14 mouse cellular contexts compared by ENCODE assay signal in genomic region chr6:53624455-53625276, GRCm38 (mm10).
DNase-seq lines count a peak whose midpoint lies in the region; ATAC-seq lines count a peak whose summit lies in the region.
"Had no signal": no experiment of that assay in that cellular context is flagged by ENCODE, and none has a peak within 500 bp of the region (broad histone marks: within the 10 kb centered on the region; RNA-seq: fewer than 3 reads in every experiment).

No protein-coding gene starts in this region.

- peak overlapping the region; percentile 12; the same call in 1 of the 2 replicates for H3K4me2 ChIP-seq in forebrain, embryonic 16.5 days (ENCODE audit: low read length)
- peak overlapping the region; percentile 26 for H3K4me2 ChIP-seq in midbrain, embryonic 12.5 days (replicated peaks)
- H3K4me2 ChIP-seq: liver, embryonic 15.5 days had no signal

- 6% methylated on average over 15 of the region's 15 CpGs for WGBS in forebrain, embryonic 16.5 days
- WGBS in midbrain, embryonic 12.5 days = 14% methylated on average over 15 of the region's 15 CpGs

- H3K27ac ChIP-seq in forebrain, embryonic 16.5 days (ENCODE audit: low read length) = peak overlapping the region; percentile 61
- peak overlapping the region; percentile 68 for H3K27ac ChIP-seq in midbrain, embryonic 12.5 days (replicated peaks)
- H3K27ac ChIP-seq: heart, adult 2 months; liver, embryonic 15.5 days had no signal

- H3K36me3 ChIP-seq in forebrain, embryonic 16.5 days (ENCODE audit: control insufficient read depth, insufficient read depth) = no peaks in the 10 kb centered on the region
- H3K36me3 ChIP-seq in midbrain, embryonic 12.5 days = no peaks in the 10 kb centered on the region
- H3K36me3 ChIP-seq: liver, embryonic 15.5 days had no signal

- no peak overlapping the region for H3K9ac ChIP-seq in forebrain, embryonic 16.5 days (replicated peaks; ENCODE audit: low read depth, low read length)
- H3K9ac ChIP-seq in midbrain, embryonic 12.5 days (replicated peaks) = no peak overlapping the region
- H3K9ac ChIP-seq: liver, embryonic 15.5 days had no signal

- H3K27me3 ChIP-seq in forebrain, embryonic 16.5 days (replicated peaks; ENCODE audit: control insufficient read depth, insufficient read depth, low read length) = no peaks in the 10 kb centered on the region
- H3K27me3 ChIP-seq in midbrain, embryonic 12.5 days = peaks cover 30% of the 10 kb centered on the region
- H3K27me3 ChIP-seq: liver, embryonic 15.5 days had no signal

- ATAC-seq in forebrain, embryonic 16.5 days = peak; percentile 90
- ATAC-seq in midbrain, embryonic 12.5 days (ENCODE audit: low FRiP score, low read depth) = peak; percentile 81

- DNase-seq in R1 (ENCODE audit: low read depth, low spot score) = peak; percentile 66
- peak; percentile 39 for DNase-seq in embryo, embryonic 11 days
- no peak for DNase-seq in c-Kit-positive CD71-positive TER-119-positive erythroid progenitor cells, embryonic 14.5 days (ENCODE audit: low spot score)
- DNase-seq in lung, postnatal 14 days = no peak
- DNase-seq in kidney, adult 11 months = no peak
- DNase-seq in heart, adult 8-10 months (ENCODE audit: low spot score) = no peak
- DNase-seq: cerebellum, postnatal 10 days; heart, adult 2 months; heart, postnatal 4 days; layer of hippocampus, postnatal 36 days had no signal

- peaks cover 21% of the 10 kb centered on the region for H3K4me1 ChIP-seq in forebrain, embryonic 16.5 days (replicated peaks; ENCODE audit: control insufficient read depth, insufficient read depth, low read length)
- peaks cover 36% of the 10 kb centered on the region for H3K4me1 ChIP-seq in midbrain, embryonic 12.5 days
- H3K4me1 ChIP-seq: liver, embryonic 15.5 days had no signal

- no peaks in the 10 kb centered on the region for H3K9me3 ChIP-seq in forebrain, embryonic 16.5 days (ENCODE audit: control insufficient read depth, low read length)
- no peaks in the 10 kb centered on the region for H3K9me3 ChIP-seq in midbrain, embryonic 12.5 days
- H3K9me3 ChIP-seq: liver, embryonic 15.5 days; megakaryocyte, embryonic 14.5 days had no signal

- H3K4me3 ChIP-seq in forebrain, embryonic 16.5 days (replicated peaks; ENCODE audit: low read length) = no peak overlapping the region
- no peak overlapping the region for H3K4me3 ChIP-seq in midbrain, embryonic 12.5 days
- H3K4me3 ChIP-seq: heart, adult 2 months; liver, embryonic 15.5 days; megakaryocyte, embryonic 14.5 days had no signal

Comparison
In these comparisons a context has a peak if more than half of its experiments do, and no peak if none do; other contexts are left out.
1. DNase-seq: peak in R1 (single experiment) and embryo, embryonic 11 days (single experiment); none in c-Kit-positive CD71-positive TER-119-positive erythroid progenitor cells, embryonic 14.5 days (single experiment), lung, postnatal 14 days (single experiment), kidney, adult 11 months (single experiment) and heart, adult 8-10 months (single experiment).